Mouse (Mus musculus) limb, embryonic 15.5 days (tissue): Measurements from ENCODE around the gene Yif1a. TPM values are rescaled to one million over a fixed set of nuclear protein-coding genes. Genes with fewer than 3 reads are reported as not detected.

Source experiments
- ATAC-seq: fragments of 200-750 bp; cut with Nextera tagmentation; 2 replicates; pipeline ENCODE4 v1.8.0; 2017; ENCODE audit warnings: low read depth, moderate TSS enrichment; ENCODE audit not compliant: insufficient number of reproducible peaks, low FRiP score, low TSS enrichment
- H3K27ac ChIP-seq: fragments of 300-500 bp; sonication (generic); 2 replicates; pipeline ENCODE4 v1.5.1; 2015; ENCODE audit warnings: moderate library complexity, mild to moderate bottlenecking, inconsistent platforms
- H3K27me3 ChIP-seq: fragments of 300-500 bp; sonication (generic); 2 replicates; pipeline ENCODE4 v1.6.1; 2015; ENCODE audit warnings: inconsistent platforms
- H3K36me3 ChIP-seq: fragments of 300-500 bp; sonication (generic); 2 replicates; pipeline ENCODE4 v1.6.1; 2015; ENCODE audit warnings: inconsistent platforms
- H3K4me1 ChIP-seq: fragments of 300-500 bp; sonication (generic); 2 replicates; pipeline ENCODE4 v1.6.1; 2015; ENCODE audit warnings: inconsistent platforms
- H3K4me2 ChIP-seq: fragments of 300-500 bp; sonication (generic); 2 replicates; pipeline ENCODE4 v1.6.1; 2015; ENCODE audit warnings: mild to moderate bottlenecking, inconsistent platforms
- H3K4me3 ChIP-seq: fragments of 300-500 bp; sonication (generic); 2 replicates; pipeline ENCODE4 v1.5.1; 2015; ENCODE audit warnings: mild to moderate bottlenecking, inconsistent platforms
- H3K9ac ChIP-seq: fragments of 300-500 bp; sonication (generic); 2 replicates; pipeline ENCODE4 v1.6.1; 2015; ENCODE audit warnings: inconsistent platforms
- H3K9me3 ChIP-seq: fragments of 300-500 bp; sonication (generic); 2 replicates; pipeline ENCODE4 v1.6.1; 2016; ENCODE audit warnings: inconsistent platforms
- WGBS: fragments of 180-500 bp; shearing (Covaris S2); methylation state at CpG from one replicate; pipeline ENCODE4 v1.1.7; 2015; 5-methylcytosine and 5-hydroxymethylcytosine counted together
- polyA plus RNA-seq: library from polyadenylated mRNA; unstranded; fragments of >200 nt; fragmentation: Nextera tagmentation; extraction: Ambion mirVana; gene quantifications from 2 replicates; pipeline ENCODE4 v1.2.1, GENCODE M21; 2015

The Yif1a gene
- polyA plus RNA-seq, 1 experiment from 2014 or later, result 126 TPM

- Histone ChIP-seq H3K9me3 (no peaks in the 10 kb centered on the region), H3K27ac (no peak overlapping the region), H3K4me2 (no peak overlapping the region), H3K4me1 (peaks cover 58% of the 10 kb centered on the region), H3K9ac (no peak overlapping the region), H3K36me3 (no peaks in the 10 kb centered on the region), H3K27me3 (peaks cover 3% of the 10 kb centered on the region; the same call in 1 of the 2 replicates), H3K4me3 (no peak overlapping the region)
- ATAC-seq, result no peak
- 59% methylated on average over 7 of the region's 7 CpGs for WGBS
These were observed 23.2 kb upstream of the Yif1a start for GRCm38 (mm10) chr19:5065104-5065503.

- Histone ChIP-seq H3K9ac (peak overlapping the region; percentile 80), H3K27me3 (peaks cover 3% of the 10 kb centered on the region; the same call in 1 of the 2 replicates)
These were observed 21.1 kb upstream of the Yif1a start for GRCm38 (mm10) chr19:5067040-5067799.

GRCm38 (mm10) chr19:5067867-5068569, 20.3 kb upstream of the Yif1a start, which contains the start of gene Cd248:
Gene Cd248 (plus strand): TSS chr19:5068078.
- Histone ChIP-seq H3K4me3 (peak within 1 kb of the TSS; percentile 67), H3K9ac (peak within 1 kb of the TSS; percentile 80), H3K9me3 (no peaks in the 10 kb centered on the region), H3K36me3 (no peaks in the 10 kb centered on the region), H3K27me3 (peaks cover 3% of the 10 kb centered on the region; the same call in 1 of the 2 replicates), H3K4me1 (peaks cover 66% of the 10 kb centered on the region), H3K27ac (peak within 1 kb of the TSS; percentile 96), H3K4me2 (peak within 1 kb of the TSS; percentile 91)
- peak; percentile 64 for ATAC-seq
- WGBS, result under 1% methylated on average over 52 of the region's 56 CpGs

More at GRCm38 (mm10) chr19:5067040-5067799, 21.1 kb upstream of the Yif1a start:
- Histone ChIP-seq H3K27ac (peak overlapping the region; percentile 96), H3K9me3 (no peaks in the 10 kb centered on the region), H3K4me1 (peaks cover 60% of the 10 kb centered on the region), H3K36me3 (no peaks in the 10 kb centered on the region), H3K4me2 (peak overlapping the region; percentile 91), H3K4me3 (peak overlapping the region; percentile 67)
- 7% methylated on average over 15 of the region's 15 CpGs for WGBS
- ATAC-seq, result no peak

GRCm38 (mm10) chr19:5068570-5069234, 19.6 kb upstream of the Yif1a start:
- no peak for ATAC-seq

GRCm38 (mm10) chr19:5069486-5069885, 18.9 kb upstream of the Yif1a start:
- Histone ChIP-seq H3K4me1 (peaks cover 74% of the 10 kb centered on the region), H3K4me3 (peak overlapping the region; percentile 67), H3K27me3 (peaks cover 6% of the 10 kb centered on the region; the same call in 1 of the 2 replicates), H3K36me3 (no peaks in the 10 kb centered on the region), H3K9ac (no peak overlapping the region), H3K27ac (peak overlapping the region; percentile 96), H3K9me3 (no peaks in the 10 kb centered on the region), H3K4me2 (peak overlapping the region; percentile 91)
- ATAC-seq, result no peak
- 69% methylated on average over 5 of the region's 5 CpGs for WGBS

More at GRCm38 (mm10) chr19:5068570-5069234, 19.6 kb upstream of the Yif1a start:
- 27% methylated on average over 21 of the region's 21 CpGs for WGBS
- Histone ChIP-seq H3K4me2 (peak overlapping the region; percentile 91), H3K9me3 (no peaks in the 10 kb centered on the region), H3K27me3 (peaks cover 3% of the 10 kb centered on the region; the same call in 1 of the 2 replicates), H3K4me3 (peak overlapping the region; percentile 67), H3K27ac (peak overlapping the region; percentile 96), H3K9ac (peak overlapping the region; percentile 80), H3K4me1 (peaks cover 72% of the 10 kb centered on the region), H3K36me3 (no peaks in the 10 kb centered on the region)

- WGBS, result 71% methylated on average over 7 of the region's 7 CpGs
- Histone ChIP-seq H3K4me3 (peak overlapping the region; percentile 67), H3K9ac (0 out of 2 replicates have a peak overlapping the region, but pooled peaks have one; percentile 20), H3K9me3 (no peaks in the 10 kb centered on the region), H3K27me3 (peaks cover 6% of the 10 kb centered on the region; the same call in 1 of the 2 replicates), H3K36me3 (no peaks in the 10 kb centered on the region), H3K27ac (peak overlapping the region; percentile 96), H3K4me1 (peaks cover 71% of the 10 kb centered on the region), H3K4me2 (peak overlapping the region; percentile 91)
- ATAC-seq, result no peak
These were observed 18.4 kb upstream of the Yif1a start for GRCm38 (mm10) chr19:5069978-5070377.

GRCm38 (mm10) chr19:5071077-5071476, 17.3 kb upstream of the Yif1a start:
- no peak for ATAC-seq
- Histone ChIP-seq H3K27me3 (peaks cover 6% of the 10 kb centered on the region; the same call in 1 of the 2 replicates), H3K4me3 (peak overlapping the region; percentile 67), H3K4me1 (peaks cover 64% of the 10 kb centered on the region), H3K36me3 (no peaks in the 10 kb centered on the region), H3K4me2 (peak overlapping the region; percentile 91), H3K9ac (peak overlapping the region; percentile 28; the same call in 1 of the 2 replicates), H3K27ac (peak overlapping the region; percentile 96), H3K9me3 (no peaks in the 10 kb centered on the region)
- WGBS, result 8% methylated on average over 11 of the region's 11 CpGs

- Histone ChIP-seq H3K27me3 (peaks cover 6% of the 10 kb centered on the region; the same call in 1 of the 2 replicates), H3K36me3 (no peaks in the 10 kb centered on the region), H3K4me1 (peaks cover 63% of the 10 kb centered on the region), H3K9ac (peak overlapping the region; percentile 28; the same call in 1 of the 2 replicates), H3K4me3 (peak overlapping the region; percentile 67), H3K27ac (peak overlapping the region; percentile 96), H3K4me2 (peak overlapping the region; percentile 91), H3K9me3 (no peaks in the 10 kb centered on the region)
- peak; percentile 86 for ATAC-seq
- under 1% methylated on average over 40 of the region's 40 CpGs for WGBS
These were observed 16.6 kb upstream of the Yif1a start for GRCm38 (mm10) chr19:5071545-5072369.

- Histone ChIP-seq H3K4me2 (peak overlapping the region; percentile 91), H3K36me3 (no peaks in the 10 kb centered on the region), H3K27ac (peak overlapping the region; percentile 96), H3K9ac (no peak overlapping the region), H3K4me3 (peak overlapping the region; percentile 67), H3K4me1 (peaks cover 56% of the 10 kb centered on the region), H3K27me3 (peaks cover 6% of the 10 kb centered on the region; the same call in 1 of the 2 replicates), H3K9me3 (no peaks in the 10 kb centered on the region)
- ATAC-seq, result no peak
- 2% methylated on average over 20 of the region's 20 CpGs for WGBS
These were observed 15.8 kb upstream of the Yif1a start for GRCm38 (mm10) chr19:5072389-5073019.

GRCm38 (mm10) chr19:5073028-5073427, 15.3 kb upstream of the Yif1a start:
- peaks cover 5% of the 10 kb centered on the region; the same call in 1 of the 2 replicates for H3K27me3 ChIP-seq
- H3K4me3 ChIP-seq, result peak overlapping the region; percentile 67
- H3K9me3 ChIP-seq, result no peaks in the 10 kb centered on the region
- peak overlapping the region; percentile 96 for H3K27ac ChIP-seq
- H3K4me1 ChIP-seq, result peaks cover 50% of the 10 kb centered on the region
- H3K9ac ChIP-seq, result no peak overlapping the region
- H3K4me2 ChIP-seq, result peak overlapping the region; percentile 91
- peak; percentile 19; the same call in 1 of the 2 replicates for ATAC-seq
- under 1% methylated on average over 15 of the region's 15 CpGs for WGBS
- H3K36me3 ChIP-seq, result no peaks in the 10 kb centered on the region
